Mouse (Mus musculus): ENCODE measurements at regions not wholly inside any gene's neighbourhood (a gene's known extent, or its start where the extent isn't known, plus 50 kb on each side); places are given as distances from the start of the nearest gene placed in this dataset.
A peak's percentile ranks its signal among the peaks of the same experiment; 100 is the strongest.

DNA sequence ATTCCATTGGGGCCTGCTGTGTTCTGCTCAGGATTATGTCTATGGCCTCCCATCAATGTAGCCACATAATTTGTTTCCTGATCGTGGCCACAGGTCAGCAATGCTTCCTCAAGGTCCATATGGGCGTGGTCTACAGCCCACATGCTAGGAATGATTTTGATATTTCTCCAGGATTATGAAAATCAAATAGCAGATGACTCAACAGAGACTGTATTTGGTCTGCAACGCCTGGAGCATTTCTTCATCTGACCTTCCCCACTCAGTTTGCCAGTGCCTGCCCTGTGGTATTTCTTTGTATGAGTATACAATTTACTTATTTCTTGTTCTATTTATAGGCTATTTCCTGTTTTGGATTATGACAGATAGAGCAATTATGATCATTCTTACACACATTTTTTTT, 145.7 kb downstream of the Gm11077 start:
- ATAC-seq (ENCODE audit: low FRiP score) = no peak
- DNase-seq (ENCODE audit: low spot score) = no peak
- H3K36me3 ChIP-seq (ENCODE audit: insufficient read depth, low read length) = no peaks in the 10 kb centered on the region
- no peak overlapping the region for H3K4me2 ChIP-seq (ENCODE audit: low read depth, low read length, poor library complexity, severe bottlenecking)
- TF ChIP-seq CTCF (IDR thresholded peaks at IDR 0.05) = no peak
- H3K27me3 ChIP-seq (ENCODE audit: insufficient read depth, low read length) = no peaks in the 10 kb centered on the region
- H3K4me3 ChIP-seq (ENCODE audit: low read depth, low read length) = no peak overlapping the region
- no peak overlapping the region for H3K9ac ChIP-seq (replicated peaks; ENCODE audit: low read length, poor library complexity, severe bottlenecking)
- 73% methylated on average over 3 of the region's 3 CpGs for WGBS
- no peaks in the 10 kb centered on the region for H3K9me3 ChIP-seq (ENCODE audit: low read length)
- H3K27ac ChIP-seq (ENCODE audit: low read depth, low read length) = no peak overlapping the region
- H3K4me1 ChIP-seq (ENCODE audit: insufficient read depth, low read length) = no peaks in the 10 kb centered on the region

DNA sequence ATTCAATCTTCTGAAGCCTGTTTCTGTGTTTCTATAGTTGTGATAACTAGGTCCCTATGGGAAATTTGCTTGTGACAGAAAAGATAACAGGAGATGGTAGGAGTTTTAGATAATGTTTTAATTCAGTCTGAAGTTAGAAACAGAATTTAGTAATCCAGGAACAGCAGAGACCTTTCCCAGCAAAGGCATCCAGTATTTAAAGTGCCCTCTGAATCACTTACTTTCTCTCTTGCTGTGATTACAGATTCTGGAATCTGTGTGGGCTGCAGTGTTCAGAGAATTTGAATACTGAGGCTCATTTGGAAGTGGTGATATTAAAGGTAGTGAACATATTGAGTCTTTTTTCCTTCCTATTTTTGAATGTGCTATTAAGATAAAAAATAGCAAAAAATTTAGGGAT, 154.6 kb downstream of the Gm11077 start:
- H3K4me3 ChIP-seq (ENCODE audit: low read depth, low read length) = no peak overlapping the region
- H3K27ac ChIP-seq (ENCODE audit: low read depth, low read length) = no peak overlapping the region
- H3K9me3 ChIP-seq (ENCODE audit: low read length) = no peaks in the 10 kb centered on the region
- H3K27me3 ChIP-seq (ENCODE audit: insufficient read depth, low read length) = no peaks in the 10 kb centered on the region
- no peaks in the 10 kb centered on the region for H3K4me1 ChIP-seq (ENCODE audit: insufficient read depth, low read length)
- H3K4me2 ChIP-seq (ENCODE audit: low read depth, low read length, poor library complexity, severe bottlenecking) = no peak overlapping the region
- no peak overlapping the region for H3K9ac ChIP-seq (replicated peaks; ENCODE audit: low read length, poor library complexity, severe bottlenecking)
- no peak for ATAC-seq (ENCODE audit: low FRiP score)
- DNase-seq (ENCODE audit: low spot score) = no peak
- no peaks in the 10 kb centered on the region for H3K36me3 ChIP-seq (ENCODE audit: insufficient read depth, low read length)
- no peak for TF ChIP-seq CTCF (IDR thresholded peaks at IDR 0.05)

DNA sequence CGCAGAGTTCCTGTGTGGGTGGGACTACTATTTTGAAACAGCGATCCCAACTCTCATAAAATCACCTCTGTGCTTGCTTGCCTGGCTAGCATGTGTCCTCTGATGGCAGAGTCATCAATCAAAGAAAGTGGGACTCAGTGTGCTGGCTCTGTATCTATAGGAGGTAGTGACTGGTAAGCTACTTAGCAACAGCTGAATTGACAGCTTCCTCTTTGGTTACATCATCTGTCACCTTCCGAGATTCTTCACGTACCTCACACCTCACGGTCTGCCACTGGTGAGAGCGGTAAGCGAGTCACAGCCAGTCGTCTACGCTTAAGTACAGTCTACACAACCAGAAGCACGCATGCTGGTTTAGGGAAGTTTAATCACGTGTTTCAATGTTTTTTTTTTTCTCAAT, 159.5 kb downstream of the Gm11077 start:
- no peak overlapping the region for H3K4me2 ChIP-seq (ENCODE audit: low read depth, low read length, poor library complexity, severe bottlenecking)
- H3K9me3 ChIP-seq (ENCODE audit: low read length) = no peaks in the 10 kb centered on the region
- no peak for TF ChIP-seq CTCF (IDR thresholded peaks at IDR 0.05)
- H3K27me3 ChIP-seq (ENCODE audit: insufficient read depth, low read length) = no peaks in the 10 kb centered on the region
- no peak overlapping the region for H3K4me3 ChIP-seq (ENCODE audit: low read depth, low read length)
- WGBS = 78% methylated on average over 11 of the region's 11 CpGs
- no peaks in the 10 kb centered on the region for H3K4me1 ChIP-seq (ENCODE audit: insufficient read depth, low read length)
- DNase-seq (ENCODE audit: low spot score) (peak; percentile 44), ATAC-seq (ENCODE audit: low FRiP score) (no peak)
- H3K36me3 ChIP-seq (ENCODE audit: insufficient read depth, low read length) = no peaks in the 10 kb centered on the region
- H3K9ac ChIP-seq (replicated peaks; ENCODE audit: low read length, poor library complexity, severe bottlenecking) = no peak overlapping the region
- no peak overlapping the region for H3K27ac ChIP-seq (ENCODE audit: low read depth, low read length)

DNA sequence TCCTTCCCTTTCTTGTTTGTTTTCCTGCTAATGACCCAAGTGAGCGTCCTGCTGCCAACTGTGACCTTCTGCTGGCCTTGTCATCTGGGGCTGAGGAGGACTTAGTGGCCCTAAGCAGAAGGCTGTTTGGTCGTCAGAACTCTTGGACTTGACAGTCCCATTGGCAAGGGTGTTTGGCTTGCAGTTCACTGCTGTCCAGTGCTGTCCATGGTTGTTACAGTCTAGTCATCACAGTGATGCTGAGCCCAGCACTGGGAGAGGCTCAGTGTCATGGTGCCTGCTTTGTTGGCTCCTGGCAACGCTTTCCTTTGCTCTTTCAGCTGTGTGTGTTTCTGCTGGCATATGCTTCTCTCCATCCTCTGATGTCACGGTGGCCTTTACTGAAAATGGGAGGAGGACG, 161.0 kb downstream of the Gm11077 start:
- no peak for TF ChIP-seq CTCF (IDR thresholded peaks at IDR 0.05)
- no peak for DNase-seq (ENCODE audit: low spot score)
- WGBS = 73% methylated on average over 5 of the region's 5 CpGs
- Histone ChIP-seq H3K4me3 (ENCODE audit: low read depth, low read length) (no peak overlapping the region), H3K9me3 (ENCODE audit: low read length) (no peaks in the 10 kb centered on the region), H3K36me3 (ENCODE audit: insufficient read depth, low read length) (no peaks in the 10 kb centered on the region), H3K4me2 (ENCODE audit: low read depth, low read length, poor library complexity, severe bottlenecking) (no peak overlapping the region), H3K9ac (replicated peaks; ENCODE audit: low read length, poor library complexity, severe bottlenecking) (no peak overlapping the region), H3K27ac (ENCODE audit: low read depth, low read length) (no peak overlapping the region), H3K27me3 (ENCODE audit: insufficient read depth, low read length) (no peaks in the 10 kb centered on the region), H3K4me1 (ENCODE audit: insufficient read depth, low read length) (no peaks in the 10 kb centered on the region)
- no peak for ATAC-seq (ENCODE audit: low FRiP score)

DNA sequence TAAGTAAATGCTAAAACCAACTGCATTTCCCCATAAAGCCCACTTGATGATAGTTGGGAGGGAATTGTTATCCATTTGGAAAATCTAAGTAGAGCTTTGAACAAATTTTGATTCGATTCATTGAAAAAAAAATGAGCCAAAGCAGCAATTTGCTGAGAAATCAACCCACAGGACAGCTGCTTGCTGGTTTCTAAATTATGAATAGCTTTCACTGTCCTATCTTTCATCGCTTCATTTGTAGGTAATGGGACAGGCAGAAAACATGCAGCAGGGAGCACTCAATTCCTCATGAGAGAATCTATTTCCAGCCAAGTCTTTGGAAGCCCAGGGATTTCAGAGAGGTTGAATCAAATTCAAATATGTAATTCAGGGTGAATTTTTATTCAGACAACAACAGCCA, 161.5 kb downstream of the Gm11077 start:
- H3K27me3 ChIP-seq (ENCODE audit: insufficient read depth, low read length) = no peaks in the 10 kb centered on the region
- no peak overlapping the region for H3K9ac ChIP-seq (replicated peaks; ENCODE audit: low read length, poor library complexity, severe bottlenecking)
- H3K36me3 ChIP-seq (ENCODE audit: insufficient read depth, low read length) = no peaks in the 10 kb centered on the region
- 60% methylated on average over 2 of the region's 2 CpGs for WGBS
- H3K9me3 ChIP-seq (ENCODE audit: low read length) = no peaks in the 10 kb centered on the region
- ATAC-seq (ENCODE audit: low FRiP score) = no peak
- H3K27ac ChIP-seq (ENCODE audit: low read depth, low read length) = no peak overlapping the region
- no peak for TF ChIP-seq CTCF (IDR thresholded peaks at IDR 0.05)
- H3K4me1 ChIP-seq (ENCODE audit: insufficient read depth, low read length) = no peaks in the 10 kb centered on the region
- H3K4me2 ChIP-seq (ENCODE audit: low read depth, low read length, poor library complexity, severe bottlenecking) = no peak overlapping the region
- no peak for DNase-seq (ENCODE audit: low spot score)
- no peak overlapping the region for H3K4me3 ChIP-seq (ENCODE audit: low read depth, low read length)

DNA sequence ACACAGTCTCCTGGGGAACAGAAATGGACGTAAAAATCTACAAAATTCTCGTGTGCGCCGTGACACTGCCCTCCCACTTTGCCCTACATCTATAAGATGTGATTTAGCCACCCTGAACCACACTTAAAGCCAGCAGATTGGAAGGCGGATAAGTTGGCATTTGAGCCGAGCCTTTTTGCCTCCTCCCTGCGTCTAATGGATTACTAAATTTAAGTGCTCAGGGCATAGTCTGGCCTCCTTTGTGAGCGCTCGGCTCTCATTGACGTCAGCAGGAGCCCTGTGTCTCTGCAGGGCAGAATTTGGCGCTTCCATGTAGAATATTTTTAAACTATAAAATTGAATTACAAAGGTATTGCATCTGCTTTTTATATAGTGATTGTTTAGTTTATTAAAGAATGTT, 165.4 kb downstream of the Gm11077 start:
- no peak overlapping the region for H3K4me2 ChIP-seq (ENCODE audit: low read depth, low read length, poor library complexity, severe bottlenecking)
- no peaks in the 10 kb centered on the region for H3K9me3 ChIP-seq (ENCODE audit: low read length)
- ATAC-seq (ENCODE audit: low FRiP score) (no peak), DNase-seq (ENCODE audit: low spot score) (peak; percentile 37)
- H3K9ac ChIP-seq (replicated peaks; ENCODE audit: low read length, poor library complexity, severe bottlenecking) = no peak overlapping the region
- H3K27me3 ChIP-seq (ENCODE audit: insufficient read depth, low read length) = no peaks in the 10 kb centered on the region
- H3K36me3 ChIP-seq (ENCODE audit: insufficient read depth, low read length) = no peaks in the 10 kb centered on the region
- WGBS = 27% methylated on average over 11 of the region's 11 CpGs
- H3K4me1 ChIP-seq (ENCODE audit: insufficient read depth, low read length) = no peaks in the 10 kb centered on the region
- H3K4me3 ChIP-seq (ENCODE audit: low read depth, low read length) = no peak overlapping the region
- no peak for TF ChIP-seq CTCF (IDR thresholded peaks at IDR 0.05)
- H3K27ac ChIP-seq (ENCODE audit: low read depth, low read length) = no peak overlapping the region

DNA sequence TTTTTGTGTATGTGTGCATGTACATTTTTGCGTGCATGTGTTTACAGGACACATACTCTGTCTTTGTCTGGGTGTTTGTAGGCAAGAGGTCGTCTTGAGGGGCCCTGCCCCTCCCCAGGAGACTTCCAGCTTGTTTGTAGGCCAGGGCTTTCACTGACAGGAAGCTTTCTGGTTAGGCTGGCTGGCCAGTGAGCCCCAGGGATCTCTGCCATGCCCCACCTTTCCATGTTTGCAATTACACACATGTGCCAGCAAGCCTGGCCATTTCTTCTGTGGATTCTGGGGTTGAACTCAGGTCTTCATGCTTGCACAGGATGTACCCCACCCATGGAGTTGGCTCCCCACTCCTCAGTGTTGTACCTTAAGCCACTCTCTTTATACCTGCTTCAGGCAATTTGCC, 166.4 kb downstream of the Gm11077 start:
- H3K9ac ChIP-seq (replicated peaks; ENCODE audit: low read length, poor library complexity, severe bottlenecking) = no peak overlapping the region
- H3K4me1 ChIP-seq (ENCODE audit: insufficient read depth, low read length) = no peaks in the 10 kb centered on the region
- H3K4me3 ChIP-seq (ENCODE audit: low read depth, low read length) = no peak overlapping the region
- H3K36me3 ChIP-seq (ENCODE audit: insufficient read depth, low read length) = no peaks in the 10 kb centered on the region
- no peak overlapping the region for H3K27ac ChIP-seq (ENCODE audit: low read depth, low read length)
- ATAC-seq (ENCODE audit: low FRiP score) (no peak), DNase-seq (ENCODE audit: low spot score) (no peak)
- TF ChIP-seq CTCF (IDR thresholded peaks at IDR 0.05) = no peak
- WGBS = 63% methylated on average over 2 of the region's 2 CpGs
- H3K9me3 ChIP-seq (ENCODE audit: low read length) = no peaks in the 10 kb centered on the region
- no peak overlapping the region for H3K4me2 ChIP-seq (ENCODE audit: low read depth, low read length, poor library complexity, severe bottlenecking)
- H3K27me3 ChIP-seq (ENCODE audit: insufficient read depth, low read length) = no peaks in the 10 kb centered on the region

All from midbrain, postnatal 0 days (tissue).